Mouse (Mus musculus): ENCODE measurements around the gene Adgrg6.

DNA sequence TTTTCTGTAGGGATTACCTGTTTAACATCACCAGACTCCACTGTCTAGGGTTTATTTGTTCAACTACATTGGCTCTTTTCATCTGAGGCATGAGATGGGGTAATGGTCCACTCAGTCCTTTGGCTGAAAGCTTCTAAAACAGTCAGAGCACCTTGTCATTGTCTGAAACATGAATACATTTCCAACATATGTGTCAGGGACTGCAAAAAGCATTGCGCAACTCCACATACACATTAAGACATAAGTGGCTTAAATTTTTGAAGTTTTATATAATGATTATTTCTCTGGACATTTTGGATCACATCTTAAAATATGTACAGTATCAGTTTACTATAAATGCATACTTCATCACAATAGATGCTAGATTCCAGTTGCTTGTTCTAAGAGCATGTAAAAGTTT, 14.8 kb downstream of the Adgrg6 start:
- TF ChIP-seq CTCF (IDR thresholded peaks at IDR 0.05; ENCODE audit: borderline replicate concordance, control insufficient read depth, extremely low read depth, insufficient read depth, low read length, poor library complexity) (no peak), POLR2A (IDR thresholded peaks at IDR 0.05; ENCODE audit: control insufficient read depth, extremely low read depth, insufficient read depth, low read length, poor library complexity) (no peak)

Measured in thymus, adult 2 months (tissue).